Mouse (Mus musculus) neural tube, embryonic 10.5 days (tissue): Measurements from ENCODE around the gene Cst13.

Experiments
- DNase-seq: peaks from one replicate; pipeline ENCODE4 v3.0.0-alpha.2; 2017; ENCODE audit warnings: low spot score; ENCODE audit errors: extremely low spot score

Gene Cst13

DNA sequence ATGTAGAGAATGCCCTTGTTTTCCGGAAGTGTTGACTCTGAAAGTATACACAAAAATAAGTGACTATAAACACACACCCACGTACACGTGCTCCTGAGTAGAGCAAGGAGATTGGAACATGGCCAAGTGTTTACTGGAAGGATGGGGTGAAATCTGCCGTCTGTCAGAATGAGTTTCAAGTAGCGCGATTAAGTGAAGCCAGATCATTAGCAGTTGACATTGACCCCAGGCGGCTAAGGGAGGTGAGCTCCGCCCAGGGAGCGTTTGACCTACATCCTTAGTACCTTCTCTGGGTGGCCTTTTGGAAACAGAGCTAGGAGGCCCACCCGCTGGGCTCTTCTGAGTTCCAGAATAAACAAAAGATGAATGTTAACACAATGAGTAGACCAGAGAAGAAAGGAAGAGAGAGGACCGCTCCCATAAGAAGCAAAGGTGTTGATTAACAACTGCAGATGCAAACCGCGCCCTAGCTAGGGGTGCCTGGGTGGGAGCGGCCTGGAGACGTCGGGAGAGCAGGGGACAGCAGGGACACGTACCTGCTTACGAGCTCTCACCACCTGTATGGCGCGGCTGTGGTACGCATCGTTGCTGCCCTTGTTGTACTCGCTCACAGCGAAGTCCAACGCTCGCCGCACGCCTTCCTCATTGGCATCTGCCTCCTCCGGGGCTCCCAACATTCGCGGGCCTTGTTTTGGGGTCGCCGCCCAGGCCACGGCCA, 54.9 kb downstream of the Cst13 start:
- no peak for DNase-seq

DNA sequence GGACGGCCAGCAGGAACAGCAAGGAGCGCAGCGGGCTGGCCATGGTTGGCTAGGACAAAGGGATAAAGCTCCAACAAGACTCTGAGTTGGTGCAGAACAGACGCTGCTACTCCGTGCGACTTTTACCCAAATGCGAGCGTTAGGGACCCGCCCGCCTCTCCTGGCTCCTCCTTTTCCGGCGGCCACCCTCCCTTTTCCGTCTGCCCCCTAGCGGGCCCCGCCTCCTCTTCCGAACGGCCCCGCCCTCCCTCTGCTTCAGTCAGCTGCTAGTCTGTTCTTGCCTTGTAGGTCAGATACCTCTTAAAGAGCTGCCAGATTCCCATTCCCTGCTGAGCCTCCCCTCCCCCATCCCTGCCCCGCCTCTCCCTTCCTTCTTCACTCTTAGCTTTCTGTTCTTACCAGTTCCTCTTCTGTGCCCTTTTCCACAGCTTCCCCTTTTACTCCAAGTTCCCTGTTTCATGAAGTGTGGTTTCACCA, 55.5 kb downstream of the Cst13 start, which contains the start of gene Cst3:
Gene Cst3 (minus strand): TSS at position 358 of the 477 bp plus-strand sequence.
- peak; percentile 93 for DNase-seq

- no peak for DNase-seq
These were observed 57.3 kb downstream of the Cst13 start for GRCm38 (mm10) chr2:148877016-148877770.

GRCm38 (mm10) chr2:148878641-148879130, 58.8 kb downstream of the Cst13 start:
- no peak for DNase-seq

- no peak for DNase-seq
These were observed 59.3 kb downstream of the Cst13 start for GRCm38 (mm10) chr2:148879199-148879598.
